In genomic region chr9:15976959-15977663, GRCm38 (mm10) we compare ENCODE assay signal across 9 mouse cellular contexts.
DNase-seq lines count a peak whose midpoint lies in the region; ATAC-seq lines count a peak whose summit lies in the region.
"Had no signal": no experiment of that assay in that cellular context is flagged by ENCODE, and none has a peak within 500 bp of the region (broad histone marks: within the 10 kb centered on the region; RNA-seq: fewer than 3 reads in every experiment).

No protein-coding gene starts in this region.

- H3K4me3 ChIP-seq in heart, embryonic 13.5 days, result no peak overlapping the region
- no peak overlapping the region for H3K4me3 ChIP-seq in heart, embryonic 10.5 days
- H3K4me3 ChIP-seq in embryonic facial prominence, embryonic 12.5 days, result no peak overlapping the region
- no peak overlapping the region for H3K4me3 ChIP-seq in heart, embryonic 16.5 days (ENCODE audit: low read length)
- H3K4me3 ChIP-seq: left cerebral cortex, adult 2 months had no signal

- no peak for ATAC-seq in heart, embryonic 13.5 days (ENCODE audit: extremely low read depth, insufficient number of reproducible peaks, low FRiP score, low TSS enrichment)
- 0 out of 2 replicates have a peak, but pooled peaks have one; percentile 28 for ATAC-seq in embryonic facial prominence, embryonic 12.5 days (ENCODE audit: insufficient number of reproducible peaks, insufficient read depth, low FRiP score, low TSS enrichment)
- no peak for ATAC-seq in heart, embryonic 16.5 days (replicated peaks; ENCODE audit: extremely low read depth, insufficient read depth, low FRiP score)

- no peaks in the 10 kb centered on the region for H3K36me3 ChIP-seq in heart, embryonic 13.5 days
- no peaks in the 10 kb centered on the region for H3K36me3 ChIP-seq in heart, embryonic 10.5 days
- H3K36me3 ChIP-seq in embryonic facial prominence, embryonic 12.5 days, result no peaks in the 10 kb centered on the region
- H3K36me3 ChIP-seq in heart, embryonic 16.5 days (ENCODE audit: control insufficient read depth, insufficient read depth), result no peaks in the 10 kb centered on the region

- no peak overlapping the region for H3K9ac ChIP-seq in heart, embryonic 13.5 days
- H3K9ac ChIP-seq in embryonic facial prominence, embryonic 12.5 days, result no peak overlapping the region
- H3K9ac ChIP-seq in heart, embryonic 16.5 days (ENCODE audit: low read length), result no peak overlapping the region

- no peaks in the 10 kb centered on the region for H3K27me3 ChIP-seq in heart, embryonic 13.5 days (replicated peaks)
- no peaks in the 10 kb centered on the region for H3K27me3 ChIP-seq in heart, embryonic 10.5 days (ENCODE audit: insufficient read depth, poor library complexity, severe bottlenecking)
- H3K27me3 ChIP-seq in embryonic facial prominence, embryonic 12.5 days, result no peaks in the 10 kb centered on the region
- no peaks in the 10 kb centered on the region for H3K27me3 ChIP-seq in heart, embryonic 16.5 days (ENCODE audit: control insufficient read depth, insufficient read depth, low read length)

- H3K27ac ChIP-seq in heart, embryonic 13.5 days (replicated peaks), result peak overlapping the region; percentile 40; the same call in 1 of the 2 replicates
- no peak overlapping the region for H3K27ac ChIP-seq in heart, embryonic 10.5 days
- 0 out of 2 replicates have a peak overlapping the region, but pooled peaks have one; percentile 30 for H3K27ac ChIP-seq in embryonic facial prominence, embryonic 12.5 days
- H3K27ac ChIP-seq in heart, embryonic 16.5 days (ENCODE audit: low read length), result peak overlapping the region; percentile 27
- H3K27ac ChIP-seq: left cerebral cortex, adult 2 months had no signal

- 38% methylated on average over 12 of the region's 12 CpGs for WGBS in heart, embryonic 13.5 days
- 60% methylated on average over 12 of the region's 12 CpGs for WGBS in heart, embryonic 10.5 days
- WGBS in embryonic facial prominence, embryonic 12.5 days, result 43% methylated on average over 12 of the region's 12 CpGs
- WGBS in heart, embryonic 16.5 days, result 30% methylated on average over 12 of the region's 12 CpGs

- no peaks in the 10 kb centered on the region for H3K9me3 ChIP-seq in heart, embryonic 13.5 days
- no peaks in the 10 kb centered on the region for H3K9me3 ChIP-seq in heart, embryonic 10.5 days
- H3K9me3 ChIP-seq in embryonic facial prominence, embryonic 12.5 days, result no peaks in the 10 kb centered on the region
- H3K9me3 ChIP-seq in heart, embryonic 16.5 days (replicated peaks; ENCODE audit: control insufficient read depth, low read length), result no peaks in the 10 kb centered on the region

- H3K4me1 ChIP-seq in heart, embryonic 13.5 days, result peaks cover 8% of the 10 kb centered on the region
- no peaks in the 10 kb centered on the region for H3K4me1 ChIP-seq in heart, embryonic 10.5 days
- H3K4me1 ChIP-seq in embryonic facial prominence, embryonic 12.5 days, result peaks cover 4% of the 10 kb centered on the region; the same call in 1 of the 2 replicates
- peaks cover 6% of the 10 kb centered on the region for H3K4me1 ChIP-seq in heart, embryonic 16.5 days (ENCODE audit: control insufficient read depth, insufficient read depth, low read length)

- peak overlapping the region; percentile 30 for H3K4me2 ChIP-seq in heart, embryonic 13.5 days
- H3K4me2 ChIP-seq in embryonic facial prominence, embryonic 12.5 days (replicated peaks), result no peak overlapping the region
- H3K4me2 ChIP-seq in heart, embryonic 16.5 days (ENCODE audit: low read depth, low read length), result peak overlapping the region; percentile 15; the same call in 1 of the 2 replicates

- no peak for DNase-seq in heart, embryonic 10.5 days (ENCODE audit: low spot score)
- peak; percentile 63 for DNase-seq in lung, postnatal 10 days
- DNase-seq in spleen, postnatal 14 days (ENCODE audit: low spot score in 2 of 2), result no peak
- DNase-seq in natural killer cell, adult 2 months (ENCODE audit: low spot score in 2 of 2), result no peak
- no peak for DNase-seq in layer of hippocampus, postnatal 14 days (ENCODE audit: low spot score in 2 of 2)
